Mouse (Mus musculus) intestine, embryonic 14.5 days (tissue): Measurements from ENCODE around the gene Cmtm6. TPM values are rescaled to one million over a fixed set of nuclear protein-coding genes. Genes with fewer than 3 reads are reported as not detected.

Experiments used
- ATAC-seq: fragments of 200-750 bp; cut with Nextera tagmentation; replicated peaks from 2 replicates; pipeline ENCODE4 v1.8.0; 2017; ENCODE audit warnings: low read depth, moderate number of reproducible peaks, moderate TSS enrichment, moderate library complexity; ENCODE audit not compliant: low FRiP score, low TSS enrichment
- DNase-seq: peaks from one replicate; pipeline ENCODE4 v3.0.0-alpha.2; 2018; ENCODE audit warnings: low spot score
- H3K27ac ChIP-seq: fragments of 300-500 bp; sonication (generic); 2 replicates; pipeline ENCODE4 v1.5.1; 2014; ENCODE audit warnings: low read depth, mild to moderate bottlenecking, control low read depth
- H3K27me3 ChIP-seq: fragments of 300-500 bp; sonication (generic); replicated peaks from 2 replicates; pipeline ENCODE4 v1.6.1; 2014; ENCODE audit warnings: low read length, control low read depth; ENCODE audit not compliant: control insufficient read depth, insufficient read depth
- H3K36me3 ChIP-seq: fragments of 300-500 bp; sonication (generic); 2 replicates; pipeline ENCODE4 v1.6.1; 2014; ENCODE audit warnings: low read length, control low read depth; ENCODE audit not compliant: control insufficient read depth, insufficient read depth
- H3K4me1 ChIP-seq: fragments of 300-500 bp; sonication (generic); replicated peaks from 2 replicates; pipeline ENCODE4 v1.6.1; 2014; ENCODE audit warnings: low read length, control low read depth, mixed read lengths; ENCODE audit not compliant: control insufficient read depth, insufficient read depth
- H3K4me2 ChIP-seq: fragments of 300-500 bp; sonication (generic); 2 replicates; pipeline ENCODE4 v1.6.1; 2014; ENCODE audit warnings: low read length
- H3K4me3 ChIP-seq: fragments of 300-500 bp; sonication (generic); 2 replicates; pipeline ENCODE4 v1.5.1; 2014; ENCODE audit warnings: low read depth, low read length, control low read depth, mixed read lengths
- H3K9ac ChIP-seq: fragments of 300-500 bp; sonication (generic); 2 replicates; pipeline ENCODE4 v1.6.1; 2014; ENCODE audit warnings: mild to moderate bottlenecking, low read length
- H3K9me3 ChIP-seq: fragments of 300-500 bp; sonication (generic); 2 replicates; pipeline ENCODE4 v1.6.1; 2016; ENCODE audit warnings: low read length, control low read depth; ENCODE audit not compliant: control insufficient read depth
- WGBS: fragments of 180-500 bp; shearing (Covaris S2); extraction: QIAGEN DNeasy Blood & Tissue Kit; methylation state at CpG from one replicate; pipeline ENCODE4 v1.1.7; 2014; 5-methylcytosine and 5-hydroxymethylcytosine counted together
- polyA plus RNA-seq: library from polyadenylated mRNA; unstranded; fragments of >200 nt; fragmentation: Nextera tagmentation; extraction: Ambion mirVana; gene quantifications from 2 replicates; pipeline ENCODE4 v1.2.1, GENCODE M21; 2014

Cmtm6 gene
- polyA plus RNA-seq, 1 experiment from 2014 or later = 61.5 TPM

- no peaks in the 10 kb centered on the region for H3K4me1 ChIP-seq
Observed at GRCm38 (mm10) chr9:114758272-114758671, 27.4 kb downstream of the Cmtm6 start.

GRCm38 (mm10) chr9:114758801-114759200, 27.9 kb downstream of the Cmtm6 start:
- no peak for DNase-seq
- Histone ChIP-seq H3K9me3 (no peaks in the 10 kb centered on the region), H3K4me1 (no peaks in the 10 kb centered on the region), H3K36me3 (peaks cover 59% of the 10 kb centered on the region), H3K9ac (no peak overlapping the region), H3K27ac (no peak overlapping the region), H3K4me3 (no peak overlapping the region), H3K4me2 (no peak overlapping the region), H3K27me3 (no peaks in the 10 kb centered on the region)
- ATAC-seq = no peak
- WGBS = 81% methylated on average over 5 of the region's 5 CpGs

More at GRCm38 (mm10) chr9:114758272-114758671, 27.4 kb downstream of the Cmtm6 start:
- no peak overlapping the region for H3K4me2 ChIP-seq
- H3K27ac ChIP-seq = no peak overlapping the region
- H3K27me3 ChIP-seq = no peaks in the 10 kb centered on the region
- no peaks in the 10 kb centered on the region for H3K9me3 ChIP-seq
- DNase-seq (no peak), ATAC-seq (no peak)
- 82% methylated on average over 7 of the region's 7 CpGs for WGBS
- H3K36me3 ChIP-seq = peaks cover 58% of the 10 kb centered on the region
- H3K9ac ChIP-seq = no peak overlapping the region
- H3K4me3 ChIP-seq = no peak overlapping the region

GRCm38 (mm10) chr9:114759886-114760285, 29.0 kb downstream of the Cmtm6 start:
- Histone ChIP-seq H3K36me3 (peaks cover 59% of the 10 kb centered on the region), H3K9me3 (no peaks in the 10 kb centered on the region), H3K4me1 (no peaks in the 10 kb centered on the region), H3K4me2 (no peak overlapping the region), H3K9ac (no peak overlapping the region), H3K27ac (no peak overlapping the region), H3K4me3 (no peak overlapping the region), H3K27me3 (no peaks in the 10 kb centered on the region)
- ATAC-seq = no peak
- DNase-seq = no peak
- WGBS = 79% methylated on average over 4 of the region's 4 CpGs

- peaks cover 59% of the 10 kb centered on the region for H3K36me3 ChIP-seq
- H3K9me3 ChIP-seq = no peaks in the 10 kb centered on the region
- no peaks in the 10 kb centered on the region for H3K4me1 ChIP-seq
- DNase-seq = no peak
- no peaks in the 10 kb centered on the region for H3K27me3 ChIP-seq
- H3K4me3 ChIP-seq = no peak overlapping the region
- no peak overlapping the region for H3K4me2 ChIP-seq
- no peak for ATAC-seq
- WGBS = 82% methylated on average over 5 of the region's 5 CpGs
- H3K27ac ChIP-seq = no peak overlapping the region
- H3K9ac ChIP-seq = no peak overlapping the region
Observed at GRCm38 (mm10) chr9:114760353-114760752, 29.4 kb downstream of the Cmtm6 start.

GRCm38 (mm10) chr9:114761848-114762247, 30.9 kb downstream of the Cmtm6 start:
- no peak overlapping the region for H3K4me3 ChIP-seq
- WGBS = 71% methylated on average over 11 of the region's 11 CpGs
- ATAC-seq (no peak), DNase-seq (no peak)
- no peaks in the 10 kb centered on the region for H3K9me3 ChIP-seq
- no peak overlapping the region for H3K27ac ChIP-seq
- peaks cover 56% of the 10 kb centered on the region for H3K36me3 ChIP-seq
- H3K9ac ChIP-seq = no peak overlapping the region
- no peaks in the 10 kb centered on the region for H3K4me1 ChIP-seq
- H3K4me2 ChIP-seq = no peak overlapping the region
- H3K27me3 ChIP-seq = no peaks in the 10 kb centered on the region

- Histone ChIP-seq H3K9me3 (no peaks in the 10 kb centered on the region), H3K27me3 (no peaks in the 10 kb centered on the region), H3K4me2 (no peak overlapping the region), H3K9ac (no peak overlapping the region), H3K27ac (no peak overlapping the region), H3K36me3 (peaks cover 50% of the 10 kb centered on the region), H3K4me3 (no peak overlapping the region), H3K4me1 (no peaks in the 10 kb centered on the region)
- ATAC-seq (no peak), DNase-seq (peak; percentile 64)
- 65% methylated on average over 13 of the region's 13 CpGs for WGBS
Observed at GRCm38 (mm10) chr9:114763341-114763740, 32.4 kb downstream of the Cmtm6 start.

- no peak overlapping the region for H3K9ac ChIP-seq
- H3K4me1 ChIP-seq = no peaks in the 10 kb centered on the region
- H3K4me3 ChIP-seq = no peak overlapping the region
- DNase-seq = no peak
- no peak for ATAC-seq
- WGBS = 75% methylated on average over 13 of the region's 13 CpGs
- H3K36me3 ChIP-seq = peaks cover 13% of the 10 kb centered on the region
- no peak overlapping the region for H3K27ac ChIP-seq
- no peak overlapping the region for H3K4me2 ChIP-seq
- no peaks in the 10 kb centered on the region for H3K27me3 ChIP-seq
- H3K9me3 ChIP-seq = no peaks in the 10 kb centered on the region
Observed at GRCm38 (mm10) chr9:114767030-114767429, 36.1 kb downstream of the Cmtm6 start.

GRCm38 (mm10) chr9:114767507-114767906, 36.6 kb downstream of the Cmtm6 start:
- no peaks in the 10 kb centered on the region for H3K4me1 ChIP-seq
- H3K4me2 ChIP-seq = no peak overlapping the region
- 59% methylated on average over 2 of the region's 2 CpGs for WGBS
- no peak overlapping the region for H3K27ac ChIP-seq
- H3K4me3 ChIP-seq = no peak overlapping the region
- H3K27me3 ChIP-seq = no peaks in the 10 kb centered on the region
- H3K36me3 ChIP-seq = peaks cover 11% of the 10 kb centered on the region
- DNase-seq = no peak
- no peak for ATAC-seq
- H3K9me3 ChIP-seq = no peaks in the 10 kb centered on the region
- no peak overlapping the region for H3K9ac ChIP-seq

- Histone ChIP-seq H3K27ac (no peak overlapping the region), H3K4me1 (no peaks in the 10 kb centered on the region)
- no peak for DNase-seq
Observed at GRCm38 (mm10) chr9:114768066-114768465, 37.1 kb downstream of the Cmtm6 start.

More at GRCm38 (mm10) chr9:114768066-114768465, 37.1 kb downstream of the Cmtm6 start:
- Histone ChIP-seq H3K4me2 (no peak overlapping the region), H3K27me3 (no peaks in the 10 kb centered on the region), H3K9ac (no peak overlapping the region), H3K9me3 (no peaks in the 10 kb centered on the region), H3K4me3 (no peak overlapping the region), H3K36me3 (peaks cover 7% of the 10 kb centered on the region)
- 55% methylated on average over 10 of the region's 10 CpGs for WGBS
- ATAC-seq = no peak
